Mouse (Mus musculus) intestine, embryonic 15.5 days (tissue): ENCODE measurements around the gene 5730522E02Rik. TPM values are rescaled to one million over a fixed set of nuclear protein-coding genes. Genes with fewer than 3 reads are reported as not detected.
"Not testable (repeated sequence)": the region's sequence is repeated elsewhere in the genome, so short reads cannot be mapped to it uniquely, and the experiment has no call there.

Source experiments
- ATAC-seq: fragments of 200-750 bp; cut with Nextera tagmentation; 2 replicates; pipeline ENCODE4 v1.8.0; 2017; ENCODE audit warnings: moderate TSS enrichment, moderate library complexity
- H3K27ac ChIP-seq: fragments of 300-500 bp; sonication (generic); 2 replicates; pipeline ENCODE4 v1.5.1; 2015; ENCODE audit warnings: mild to moderate bottlenecking, inconsistent platforms
- H3K27me3 ChIP-seq: fragments of 300-500 bp; sonication (generic); replicated peaks from 2 replicates; pipeline ENCODE4 v1.6.1; 2015; ENCODE audit warnings: inconsistent platforms
- H3K36me3 ChIP-seq: fragments of 300-500 bp; sonication (generic); 2 replicates; pipeline ENCODE4 v1.6.1; 2015; ENCODE audit warnings: inconsistent platforms
- H3K4me1 ChIP-seq: fragments of 300-500 bp; sonication (generic); replicated peaks from 2 replicates; pipeline ENCODE4 v1.6.1; 2015; ENCODE audit warnings: inconsistent platforms
- H3K4me2 ChIP-seq: fragments of 300-500 bp; sonication (generic); replicated peaks from 2 replicates; pipeline ENCODE4 v1.6.1; 2015; ENCODE audit warnings: mild to moderate bottlenecking, inconsistent platforms
- H3K4me3 ChIP-seq: fragments of 300-500 bp; sonication (generic); replicated peaks from 2 replicates; pipeline ENCODE4 v1.5.1; 2015; ENCODE audit warnings: inconsistent platforms
- H3K9ac ChIP-seq: fragments of 300-500 bp; sonication (generic); 2 replicates; pipeline ENCODE4 v1.6.1; 2015; ENCODE audit warnings: inconsistent platforms
- H3K9me3 ChIP-seq: fragments of 300-500 bp; sonication (generic); 2 replicates; pipeline ENCODE4 v1.6.1; 2016; ENCODE audit warnings: inconsistent platforms
- WGBS: fragments of 180-500 bp; shearing (Covaris S2); methylation state at CpG from one replicate; pipeline ENCODE4 v1.1.7; 2015; 5-methylcytosine and 5-hydroxymethylcytosine counted together
- polyA plus RNA-seq: library from polyadenylated mRNA; unstranded; fragments of >200 nt; fragmentation: Nextera tagmentation; extraction: Ambion mirVana; gene quantifications from 2 replicates; pipeline ENCODE4 v1.2.1, GENCODE M21; 2015

The 5730522E02Rik gene
- 2.6 and 2.8 TPM in 2 replicates for polyA plus RNA-seq

DNA sequence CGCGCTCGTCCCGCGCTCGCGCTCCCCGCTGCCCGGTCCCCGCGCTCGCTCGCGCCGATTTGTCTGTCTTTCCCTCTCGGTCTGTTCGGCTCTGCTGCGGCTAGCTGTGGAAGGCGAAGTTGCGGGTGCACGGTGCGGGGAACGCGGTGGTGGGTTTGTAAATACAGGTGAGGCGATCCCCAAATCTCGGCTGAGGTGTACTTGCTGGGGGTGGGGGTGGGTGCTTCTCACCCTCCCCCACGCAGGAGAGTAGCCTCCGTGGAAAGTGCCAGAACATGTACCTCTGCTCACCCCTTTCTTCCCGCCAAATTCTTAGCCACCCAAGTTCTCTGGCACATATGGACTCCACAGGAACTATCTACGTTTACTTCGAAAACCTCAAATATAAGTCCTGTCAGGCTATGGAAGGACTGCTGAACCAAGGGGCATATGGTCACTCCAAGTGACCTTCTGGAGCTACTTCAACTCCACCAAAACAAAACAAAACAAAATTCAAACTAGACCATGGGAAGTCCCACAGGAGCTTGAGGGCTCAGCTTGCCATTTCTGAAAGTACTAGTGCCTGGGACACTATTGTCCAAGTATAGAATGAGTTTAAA lies at the start of gene 5730522E02Rik:
Gene 5730522E02Rik, minus strand, starts transcription at position 182 of the 599 bp plus-strand sequence.
- peak within 1 kb of the TSS; percentile 80 for H3K4me2 ChIP-seq
- peak within 1 kb of the TSS; percentile 62 for H3K4me3 ChIP-seq
- no peaks in the 10 kb centered on the region for H3K36me3 ChIP-seq
- H3K4me1 ChIP-seq: no peaks in the 10 kb centered on the region
- peak within 1 kb of the TSS; percentile 89 for H3K9ac ChIP-seq
- H3K27ac ChIP-seq: peak within 1 kb of the TSS; percentile 96
- H3K27me3 ChIP-seq: no peaks in the 10 kb centered on the region
- H3K9me3 ChIP-seq: no peaks in the 10 kb centered on the region
- WGBS: under 1% methylated on average over 31 of the region's 31 CpGs
- no peak; the same call in 1 of the 2 replicates for ATAC-seq

DNA sequence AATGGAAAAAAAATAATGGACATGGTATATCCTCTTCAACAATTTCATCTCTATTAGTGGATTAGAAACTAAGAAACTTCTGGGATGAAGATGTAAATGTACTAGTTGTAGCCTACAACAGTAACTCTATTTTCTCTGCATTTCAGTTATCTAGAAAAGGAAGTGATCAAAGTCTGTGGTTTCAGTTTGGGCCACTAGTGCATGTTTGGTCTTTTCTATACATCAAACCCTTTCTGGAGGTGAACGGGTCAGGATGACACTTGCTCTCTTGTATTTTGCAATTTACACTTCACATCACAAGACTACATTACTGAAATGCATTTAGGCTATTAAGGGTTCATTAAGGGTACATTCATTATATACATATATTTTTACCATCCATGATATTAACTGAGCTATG lies 26.0 kb upstream of the 5730522E02Rik start:
- 84% methylated on average over 1 of the region's 1 CpGs for WGBS
- no peaks in the 10 kb centered on the region for H3K9me3 ChIP-seq
- ATAC-seq: no peak
- no peak overlapping the region for H3K4me3 ChIP-seq
- no peaks in the 10 kb centered on the region for H3K27me3 ChIP-seq
- no peak overlapping the region for H3K9ac ChIP-seq
- H3K4me1 ChIP-seq: no peaks in the 10 kb centered on the region
- no peaks in the 10 kb centered on the region for H3K36me3 ChIP-seq
- no peak overlapping the region for H3K27ac ChIP-seq
- H3K4me2 ChIP-seq: no peak overlapping the region

DNA sequence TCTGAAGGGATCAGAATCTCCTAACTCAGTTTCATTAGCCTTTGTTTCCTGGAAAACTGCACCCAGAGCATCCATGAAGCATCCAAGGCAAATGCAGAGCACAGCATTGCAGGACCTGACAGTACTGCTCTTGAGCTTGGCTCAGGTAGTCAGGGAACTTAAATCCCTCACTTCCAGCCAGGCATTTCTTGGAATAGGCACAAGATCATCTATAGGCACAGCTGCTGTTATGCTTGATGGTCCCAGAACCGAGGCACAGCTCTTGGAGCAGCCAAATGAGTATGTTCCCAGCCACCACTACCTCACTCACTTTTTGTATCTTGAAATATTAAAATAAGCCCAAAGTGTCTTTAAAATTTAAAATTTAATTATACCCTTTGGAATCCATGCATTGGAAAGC lies 19.3 kb upstream of the 5730522E02Rik start:
- H3K4me2 ChIP-seq: no peak overlapping the region
- no peak overlapping the region for H3K9ac ChIP-seq
- no peaks in the 10 kb centered on the region for H3K36me3 ChIP-seq
- H3K27ac ChIP-seq: no peak overlapping the region
- no peaks in the 10 kb centered on the region for H3K27me3 ChIP-seq
- H3K9me3 ChIP-seq: no peaks in the 10 kb centered on the region
- 71% methylated on average over 1 of the region's 1 CpGs for WGBS
- ATAC-seq: no peak
- H3K4me1 ChIP-seq: no peaks in the 10 kb centered on the region
- H3K4me3 ChIP-seq: no peak overlapping the region

GRCm38 (mm10) chr11:26213643-26214042 lies 3.1 kb upstream of the 5730522E02Rik start:
- not testable (repeated sequence) for H3K4me3 ChIP-seq, H3K36me3 ChIP-seq, H3K4me1 ChIP-seq, H3K9me3 ChIP-seq, H3K27me3 ChIP-seq, H3K27ac ChIP-seq, ATAC-seq, H3K9ac ChIP-seq, H3K4me2 ChIP-seq
- 90% methylated on average over 1 of the region's 1 CpGs for WGBS

DNA sequence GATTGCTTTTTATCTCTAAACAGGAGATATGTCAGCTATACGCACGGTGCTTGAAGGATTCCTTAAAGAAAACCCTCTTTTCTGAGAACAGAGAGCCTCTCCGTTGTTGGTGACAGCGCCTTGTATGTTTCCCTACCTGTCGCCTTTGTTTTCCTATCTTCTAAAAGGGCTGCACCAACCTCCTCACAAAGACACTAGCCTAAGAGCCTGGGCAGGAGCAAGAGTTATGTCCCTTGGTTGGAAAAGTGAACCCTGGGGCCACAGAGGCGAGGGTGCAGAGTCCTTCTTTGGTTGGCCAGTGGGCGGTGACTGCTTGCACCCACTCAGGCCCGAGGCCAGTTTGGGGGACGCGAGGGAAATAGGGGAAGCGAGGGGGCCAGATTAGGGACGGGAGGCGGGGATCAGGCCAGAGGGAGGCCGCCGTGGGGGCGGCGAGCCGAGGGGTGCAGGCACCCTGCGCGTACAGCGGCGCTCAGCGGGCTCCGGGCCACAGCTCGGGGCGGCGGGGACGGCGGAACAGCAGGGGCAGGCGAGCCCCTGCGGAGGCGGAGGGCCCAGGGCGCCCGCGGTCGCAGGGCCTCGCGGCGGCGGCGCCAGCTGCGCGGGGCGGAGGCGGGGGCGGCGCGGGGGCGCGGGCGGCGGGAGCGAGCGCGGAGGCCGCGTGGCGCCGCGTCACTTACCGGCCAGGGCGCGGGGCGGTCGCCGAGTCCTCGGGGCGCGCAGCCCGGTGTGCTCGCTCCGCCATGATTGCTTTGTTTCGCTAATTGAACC lies 567 bp downstream of the 5730522E02Rik start:
- peak; percentile 97 for ATAC-seq
- Histone ChIP-seq H3K4me2 (peak overlapping the region; percentile 80), H3K4me3 (peak overlapping the region; percentile 62), H3K27me3 (no peaks in the 10 kb centered on the region), H3K4me1 (no peaks in the 10 kb centered on the region), H3K9ac (peak overlapping the region; percentile 89), H3K9me3 (no peaks in the 10 kb centered on the region), H3K27ac (peak overlapping the region; percentile 96), H3K36me3 (no peaks in the 10 kb centered on the region)
- under 1% methylated on average over 60 of the region's 73 CpGs for WGBS

DNA sequence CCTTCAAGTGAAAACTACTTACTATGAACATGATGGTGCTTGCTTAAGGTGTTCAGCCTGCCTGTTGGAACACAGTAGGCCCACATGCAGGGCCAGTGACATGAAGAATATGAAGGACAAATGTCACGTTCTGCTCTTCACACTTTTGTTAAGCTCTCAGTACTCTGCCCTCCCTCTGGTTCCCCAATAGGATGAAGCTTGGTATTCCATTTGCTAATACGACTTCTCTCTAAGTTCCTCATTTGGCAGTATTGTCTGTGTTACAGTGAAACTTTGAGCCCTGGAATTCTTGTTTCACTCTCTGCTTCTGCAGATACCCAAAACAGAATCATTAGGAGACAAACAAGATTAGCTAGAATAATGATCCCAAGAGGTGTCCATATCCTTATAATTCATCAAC lies 7.1 kb downstream of the 5730522E02Rik start:
- Histone ChIP-seq H3K9ac (no peak overlapping the region), H3K27ac (no peak overlapping the region), H3K36me3 (no peaks in the 10 kb centered on the region), H3K4me2 (no peak overlapping the region), H3K27me3 (no peaks in the 10 kb centered on the region), H3K4me1 (no peaks in the 10 kb centered on the region), H3K4me3 (no peak overlapping the region), H3K9me3 (no peaks in the 10 kb centered on the region)
- WGBS: 84% methylated on average over 2 of the region's 2 CpGs
- ATAC-seq: no peak

DNA sequence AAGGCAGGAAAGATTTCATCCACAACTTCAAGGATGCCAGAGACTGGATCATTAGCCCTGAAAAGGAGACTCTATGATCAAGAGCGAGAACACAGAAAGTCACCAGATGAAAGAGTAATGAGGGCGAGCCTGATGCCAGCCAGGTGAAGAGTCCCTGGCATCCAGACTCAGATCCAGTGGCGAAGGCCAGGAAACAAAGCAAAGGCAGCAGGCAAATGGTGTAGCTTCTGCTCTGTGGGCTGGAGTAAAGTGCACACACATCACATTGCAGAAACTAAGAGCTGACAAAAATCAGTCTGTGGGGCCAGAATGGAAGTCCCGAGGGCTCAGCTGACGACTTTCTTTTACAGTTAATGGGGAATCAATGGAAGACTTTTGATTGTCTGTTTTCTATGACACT lies 7.7 kb downstream of the 5730522E02Rik start:
- no peak overlapping the region for H3K4me3 ChIP-seq
- no peak overlapping the region for H3K27ac ChIP-seq
- no peak overlapping the region for H3K4me2 ChIP-seq
- no peaks in the 10 kb centered on the region for H3K9me3 ChIP-seq
- no peaks in the 10 kb centered on the region for H3K36me3 ChIP-seq
- no peaks in the 10 kb centered on the region for H3K27me3 ChIP-seq
- 88% methylated on average over 5 of the region's 5 CpGs for WGBS
- H3K9ac ChIP-seq: no peak overlapping the region
- no peak for ATAC-seq
- H3K4me1 ChIP-seq: no peaks in the 10 kb centered on the region

DNA sequence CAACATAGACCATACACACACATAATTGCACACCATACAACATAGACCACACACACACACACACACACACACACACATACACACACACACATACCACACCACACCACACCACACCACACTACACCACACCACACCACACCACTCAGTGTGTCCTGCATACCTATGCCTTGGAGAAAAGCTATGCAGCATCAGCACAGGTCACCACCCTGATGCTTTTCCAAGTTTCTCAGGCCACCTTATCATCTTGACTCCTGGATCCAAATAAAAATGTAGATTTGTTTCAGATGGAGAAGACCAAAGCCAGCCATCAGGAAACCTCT lies 8.8 kb downstream of the 5730522E02Rik start:
- Histone ChIP-seq H3K4me2 (no peak overlapping the region), H3K9me3 (no peaks in the 10 kb centered on the region)
- no peak for ATAC-seq

DNA sequence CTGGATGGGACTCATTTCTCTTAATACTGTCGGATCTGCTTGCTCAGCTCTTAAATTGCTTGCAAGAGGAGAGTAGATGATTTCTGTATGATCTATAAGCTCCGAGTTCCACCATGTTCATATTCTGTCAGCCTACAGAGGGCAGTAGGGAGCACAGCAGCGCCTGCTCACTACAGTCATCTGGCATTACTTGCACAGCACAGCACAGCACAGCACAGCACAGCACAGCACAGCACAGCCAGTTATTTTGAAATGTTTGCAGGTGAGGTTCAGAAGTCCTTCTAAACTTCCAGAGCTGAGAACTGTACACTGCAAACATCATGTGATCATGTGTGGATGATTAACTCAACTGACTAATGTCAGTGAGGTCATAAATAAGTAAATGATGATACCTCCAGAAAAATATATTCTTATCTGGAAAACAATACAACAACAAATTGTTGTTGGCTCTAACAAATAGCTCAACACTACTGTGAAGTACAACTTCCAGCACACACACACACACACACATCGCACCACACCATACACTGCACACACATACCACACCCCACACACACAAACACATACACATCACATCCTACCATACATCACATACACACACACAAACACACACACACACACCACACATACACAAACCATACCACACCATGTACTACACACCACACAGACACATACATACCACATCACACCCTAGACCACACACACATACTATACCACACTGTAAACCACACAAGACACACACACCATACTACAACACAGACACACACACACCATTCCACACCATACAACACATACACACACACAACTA lies 9.4 kb downstream of the 5730522E02Rik start:
- WGBS: 56% methylated on average over 4 of the region's 4 CpGs

More for the DNA sequence above, 8.8 kb downstream of the 5730522E02Rik start:
- H3K27ac ChIP-seq: no peak overlapping the region
- no peak overlapping the region for H3K9ac ChIP-seq
- H3K4me3 ChIP-seq: no peak overlapping the region
- no peaks in the 10 kb centered on the region for H3K36me3 ChIP-seq
- no peaks in the 10 kb centered on the region for H3K4me1 ChIP-seq
- no peaks in the 10 kb centered on the region for H3K27me3 ChIP-seq

DNA sequence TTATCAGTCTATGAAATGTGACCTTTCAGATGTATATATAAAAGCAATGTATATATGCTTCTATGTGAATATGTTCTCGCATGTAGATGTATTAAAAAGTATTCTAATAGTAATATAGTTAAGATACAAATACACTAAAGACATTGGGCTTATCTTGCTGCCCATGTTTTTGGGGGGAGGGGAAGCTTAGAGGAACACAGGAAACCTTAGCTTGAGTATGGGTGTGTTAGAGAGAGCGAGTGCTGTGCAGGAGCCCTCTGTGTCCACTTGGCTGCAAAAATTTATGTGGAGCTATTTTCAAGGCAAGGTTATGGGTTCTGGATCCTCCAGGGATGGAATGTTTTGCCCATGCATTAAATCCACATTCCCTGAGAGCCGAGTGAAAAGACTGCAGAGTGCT lies 15.1 kb downstream of the 5730522E02Rik start:
- 72% methylated on average over 3 of the region's 3 CpGs for WGBS
- H3K4me2 ChIP-seq: no peak overlapping the region
- H3K9ac ChIP-seq: no peak overlapping the region
- H3K4me3 ChIP-seq: no peak overlapping the region
- no peaks in the 10 kb centered on the region for H3K36me3 ChIP-seq
- no peak for ATAC-seq
- no peaks in the 10 kb centered on the region for H3K9me3 ChIP-seq
- no peaks in the 10 kb centered on the region for H3K27me3 ChIP-seq
- no peaks in the 10 kb centered on the region for H3K4me1 ChIP-seq
- no peak overlapping the region for H3K27ac ChIP-seq

More for the DNA sequence above, 9.4 kb downstream of the 5730522E02Rik start:
- Histone ChIP-seq H3K4me2 (no peak overlapping the region), H3K9me3 (no peaks in the 10 kb centered on the region), H3K4me1 (no peaks in the 10 kb centered on the region), H3K36me3 (no peaks in the 10 kb centered on the region), H3K27ac (no peak overlapping the region), H3K4me3 (no peak overlapping the region), H3K9ac (no peak overlapping the region), H3K27me3 (no peaks in the 10 kb centered on the region)
- ATAC-seq: peak; percentile 91

DNA sequence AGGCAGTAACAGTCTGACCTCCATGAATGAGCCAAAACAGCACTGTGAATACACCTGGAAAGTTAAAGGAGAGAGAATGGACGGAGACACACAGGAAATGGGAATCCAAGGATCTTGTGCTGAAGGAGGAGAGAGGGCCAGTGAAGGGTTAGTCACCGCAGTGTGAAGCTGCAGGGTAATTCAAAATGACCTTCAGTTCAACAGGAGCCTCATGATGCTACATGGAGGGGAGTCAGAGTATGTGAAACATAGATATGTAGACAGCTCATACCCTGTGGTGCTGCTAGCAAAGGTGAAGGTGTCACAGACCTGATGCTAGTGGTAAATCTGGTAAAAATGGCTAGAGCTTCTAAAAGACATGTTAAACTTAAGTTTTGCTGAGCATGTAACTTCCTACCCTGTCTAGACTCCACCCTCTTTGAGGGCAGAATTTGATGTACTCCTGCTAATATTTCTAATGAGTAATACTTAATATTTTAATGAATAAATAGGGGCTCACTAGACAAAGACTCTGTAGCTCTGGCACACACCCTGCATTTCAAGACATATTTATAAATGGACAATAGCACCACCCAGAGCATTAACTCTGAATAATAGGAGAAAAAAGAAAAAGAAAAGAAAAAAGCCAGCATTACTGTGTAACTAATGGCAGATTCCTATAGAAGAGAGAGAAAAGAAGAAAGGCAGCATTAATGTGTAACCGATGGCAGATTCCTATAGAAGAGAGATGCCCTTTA lies 23.2 kb downstream of the 5730522E02Rik start:
- Histone ChIP-seq H3K4me3 (no peak overlapping the region), H3K27ac (no peak overlapping the region), H3K9me3 (no peaks in the 10 kb centered on the region), H3K4me1 (no peaks in the 10 kb centered on the region), H3K36me3 (no peaks in the 10 kb centered on the region), H3K4me2 (no peak overlapping the region), H3K27me3 (no peaks in the 10 kb centered on the region), H3K9ac (no peak overlapping the region)
- WGBS: 84% methylated on average over 3 of the region's 3 CpGs
- no peak for ATAC-seq

DNA sequence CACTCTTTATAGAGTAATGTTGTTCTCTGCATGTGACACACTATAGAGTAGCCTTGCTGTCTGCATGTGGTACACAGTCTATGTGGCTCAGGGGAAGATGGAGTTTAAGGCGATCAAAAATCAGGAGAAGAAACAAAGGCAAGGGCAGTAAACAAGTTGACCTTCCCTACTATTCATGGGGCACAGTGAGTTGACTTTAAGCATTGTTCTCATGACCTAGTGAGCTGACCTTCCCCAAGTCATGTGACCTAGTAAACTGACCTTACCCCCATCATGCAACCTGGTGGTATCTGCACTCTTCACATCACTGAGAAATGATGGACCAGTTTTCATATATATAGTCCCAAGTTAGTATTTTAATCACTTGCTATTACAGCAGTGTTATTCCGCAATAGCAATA lies 40.0 kb downstream of the 5730522E02Rik start:
- Histone ChIP-seq H3K4me1 (no peaks in the 10 kb centered on the region), H3K27me3 (no peaks in the 10 kb centered on the region), H3K9me3 (no peaks in the 10 kb centered on the region), H3K4me3 (no peak overlapping the region), H3K9ac (no peak overlapping the region), H3K4me2 (no peak overlapping the region), H3K27ac (no peak overlapping the region), H3K36me3 (no peaks in the 10 kb centered on the region)
- WGBS: 95% methylated on average over 2 of the region's 2 CpGs
- no peak for ATAC-seq
